Mouse (Mus musculus): ENCODE measurements around the gene Cux2. TPM values are rescaled to one million over a fixed set of nuclear protein-coding genes. Genes with fewer than 3 reads are reported as not detected.

Cux2 gene
- polyA plus RNA-seq, 1 experiment from 2014 or later, result 3.6 TPM

- Histone ChIP-seq H3K27ac (no peak overlapping the region), H3K27me3 (no peaks in the 10 kb centered on the region), H3K4me2 (no peak overlapping the region), H3K4me1 (peaks cover 7% of the 10 kb centered on the region; the same call in 1 of the 2 replicates), H3K9ac (no peak overlapping the region), H3K4me3 (no peak overlapping the region), H3K9me3 (no peaks in the 10 kb centered on the region), H3K36me3 (peaks cover 52% of the 10 kb centered on the region)
- no peak for ATAC-seq (ENCODE audit: borderline replicate concordance, extremely low read depth, low FRiP score, low TSS enrichment)
- WGBS, result 42% methylated on average over 5 of the region's 5 CpGs
These were observed 240.2 kb downstream of the Cux2 start for GRCm38 (mm10) chr5:121809667-121810224.

- Histone ChIP-seq H3K27me3 (no peaks in the 10 kb centered on the region), H3K4me1 (peaks cover 7% of the 10 kb centered on the region; the same call in 1 of the 2 replicates), H3K4me2 (no peak overlapping the region), H3K4me3 (no peak overlapping the region), H3K36me3 (peaks cover 54% of the 10 kb centered on the region), H3K9me3 (no peaks in the 10 kb centered on the region), H3K9ac (no peak overlapping the region), H3K27ac (no peak overlapping the region)
- no peak for ATAC-seq (ENCODE audit: borderline replicate concordance, extremely low read depth, low FRiP score, low TSS enrichment)
- WGBS, result 86% methylated on average over 2 of the region's 2 CpGs
These were observed 241.7 kb downstream of the Cux2 start for GRCm38 (mm10) chr5:121808202-121808601.

- Histone ChIP-seq H3K36me3 (peaks cover 53% of the 10 kb centered on the region), H3K4me2 (no peak overlapping the region), H3K9ac (no peak overlapping the region), H3K27me3 (no peaks in the 10 kb centered on the region), H3K27ac (no peak overlapping the region), H3K4me1 (peaks cover 7% of the 10 kb centered on the region; the same call in 1 of the 2 replicates), H3K9me3 (no peaks in the 10 kb centered on the region), H3K4me3 (no peak overlapping the region)
- 86% methylated on average over 3 of the region's 3 CpGs for WGBS
- ATAC-seq (ENCODE audit: borderline replicate concordance, extremely low read depth, low FRiP score, low TSS enrichment), result no peak
These were observed 242.7 kb downstream of the Cux2 start for GRCm38 (mm10) chr5:121807186-121807585.

Small RNA genes within 50 kb of the gene (microRNA-seq; reads per million reads assigned to microRNA genes)
- gene Mir7031, result not detected

Other genes starting within 250 kb of the Cux2 start
- gene Sh2b3, start 212.5 kb downstream of the Cux2 start, polyA plus RNA-seq (2015; fragmentation: Nextera tagmentation; extraction: Ambion mirVana), result 20.5 and 21.2 TPM in 2 replicates
- 27.2 and 27.5 TPM in 2 replicates for gene Pheta1, start 201.1 kb downstream of the Cux2 start, polyA plus RNA-seq (2015; fragmentation: Nextera tagmentation; extraction: Ambion mirVana)
- 30.4 and 142 TPM in 2 replicates for gene Myl2, start 50.8 kb upstream of the Cux2 start, polyA plus RNA-seq (2015; fragmentation: Nextera tagmentation; extraction: Ambion mirVana)
- gene Ccdc63, start 90.7 kb upstream of the Cux2 start, polyA plus RNA-seq (2015; fragmentation: Nextera tagmentation; extraction: Ambion mirVana), result not detected in 2 replicates
- gene Ppp1cc, start 108.2 kb upstream of the Cux2 start, polyA plus RNA-seq (2015; fragmentation: Nextera tagmentation; extraction: Ambion mirVana), result 263 and 264 TPM in 2 replicates
- gene Hvcn1, start 156.7 kb upstream of the Cux2 start, polyA plus RNA-seq (2015; fragmentation: Nextera tagmentation; extraction: Ambion mirVana), result 4.0 and 4.7 TPM in 2 replicates
- 6.3 and 7.0 TPM in 2 replicates for gene Tctn1, start 214.4 kb upstream of the Cux2 start, polyA plus RNA-seq (2015; fragmentation: Nextera tagmentation; extraction: Ambion mirVana)
- gene Pptc7, start 234.3 kb upstream of the Cux2 start, polyA plus RNA-seq (2015; fragmentation: Nextera tagmentation; extraction: Ambion mirVana), result 7.6 and 8.7 TPM in 2 replicates

Data from lung, embryonic 15.5 days (tissue).